Mouse (Mus musculus) left cerebral cortex, postnatal 14 days (tissue): Measurements from ENCODE around the gene Gm13762. TPM values are rescaled to one million over a fixed set of nuclear protein-coding genes. Genes with fewer than 3 reads are reported as not detected.
"Not testable (repeated sequence)": the region's sequence is repeated elsewhere in the genome, so short reads cannot be mapped to it uniquely, and the experiment has no call there.

Experiments
- DNase-seq, 2 experiments: peaks; one replicate each; pipeline ENCODE4 v3.0.0; 2021 to 2022; ENCODE audit warnings: low spot score in 2 of 2, mixed read lengths in 1 of 2
- intact Hi-C: fragments of 180-260 bp; cut with DNase I; formaldehyde crosslinking; loops from one replicate; pipeline ENCODE4 v1.15.1; 2025
- long read RNA-seq, 2 experiments: library from polyadenylated mRNA; stranded (forward); transcript quantifications; one replicate each; pipeline ENCODE4 v2.0.0; 2021
- total RNA-seq, 2 experiments: library from RNA; stranded (reverse); gene quantifications; 2 replicates each; pipeline ENCODE4 v1.2.3; 2021

The Gm13762 gene
- not detected for total RNA-seq
- long read RNA-seq, experiment 1, result 0 reads
- long read RNA-seq, experiment 2, result 0 reads

DNA sequence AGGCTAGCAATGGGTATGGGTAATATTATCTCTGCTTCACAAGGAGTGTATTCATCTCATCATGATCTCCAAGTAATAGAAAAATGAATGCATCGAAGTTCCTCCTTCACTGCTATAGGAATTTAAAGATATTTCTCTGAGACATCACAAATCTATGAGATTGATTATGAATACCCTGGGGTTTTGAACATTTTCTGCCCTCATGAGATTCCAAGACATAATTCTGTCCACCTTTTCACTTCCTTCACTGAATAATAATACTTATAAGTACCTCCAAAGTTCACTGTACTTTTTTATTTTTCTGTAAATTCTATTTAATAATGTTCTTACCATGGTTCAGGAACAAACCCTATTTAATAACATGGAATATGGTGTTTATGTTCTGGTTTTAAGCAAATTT, at the start of gene Gm13762:
Gm13762 (minus strand) TSS at position 101 of the 400 bp plus-strand sequence.
- DNase-seq, result no peak
- intact Hi-C loops, result no loop called here

DNA sequence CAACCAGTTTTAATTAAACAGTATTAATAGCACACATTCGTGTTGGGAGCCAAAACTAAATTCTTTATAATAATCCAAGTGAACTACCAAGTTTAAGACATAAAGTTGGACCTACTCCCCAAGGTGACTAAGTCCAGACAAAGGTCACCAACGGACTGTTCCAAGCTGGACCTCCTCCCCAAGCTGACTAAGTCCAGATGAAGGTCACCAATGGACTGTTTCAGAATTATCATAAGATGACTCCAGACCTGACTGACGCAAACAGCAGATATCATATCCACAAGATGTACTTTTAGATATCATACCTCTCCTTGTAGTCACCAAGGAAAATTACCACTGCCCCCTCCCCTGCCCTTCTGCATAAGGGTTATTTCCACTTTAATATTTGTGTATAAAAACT, 41.4 kb upstream of the Gm13762 start:
- intact Hi-C loops, result not testable (repeated sequence)

DNA sequence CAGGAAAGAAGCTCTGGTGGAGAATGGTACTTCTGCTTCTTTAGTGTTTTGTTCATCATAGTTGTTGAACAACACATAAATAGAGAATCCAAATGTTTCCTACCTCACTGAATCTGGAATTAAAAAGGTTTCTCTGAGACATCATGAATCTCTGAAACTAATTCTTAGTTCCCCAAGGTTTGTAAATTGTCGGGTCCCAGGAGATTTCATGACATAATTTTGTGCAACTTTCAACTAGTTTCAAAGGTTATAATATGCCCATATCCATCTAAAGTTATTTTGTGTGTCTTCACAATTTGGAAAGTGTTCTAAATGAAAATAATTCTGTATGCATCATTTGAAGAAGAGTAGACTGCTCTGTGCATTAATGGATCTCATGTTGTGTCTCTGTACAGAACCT, 38.2 kb upstream of the Gm13762 start, which contains the start of gene Olfr1216:
Olfr1216 (minus strand) TSS at position 101 of the 400 bp plus-strand sequence.
- intact Hi-C loops, result no loop called here
- DNase-seq, result no peak

More for the DNA sequence above, 41.4 kb upstream of the Gm13762 start:
- not testable (repeated sequence) for DNase-seq

DNA sequence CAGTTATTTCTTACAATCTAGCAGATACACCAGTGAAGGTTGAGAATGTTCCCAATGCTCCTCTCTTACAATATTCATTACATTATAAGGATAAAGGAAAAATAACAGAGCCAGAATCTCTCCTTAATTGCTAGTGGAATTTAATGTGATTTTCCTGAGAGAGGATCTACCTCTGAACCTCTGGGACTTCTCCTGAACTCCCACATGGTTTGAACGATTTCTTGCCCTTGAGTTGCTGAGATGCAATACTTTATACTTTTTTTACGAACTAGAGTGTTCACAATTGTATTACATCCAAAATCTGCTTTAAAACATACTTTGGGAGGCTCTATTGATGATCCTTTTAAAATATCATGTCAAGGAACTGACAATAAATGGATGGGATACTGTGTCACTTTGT, 26.8 kb upstream of the Gm13762 start, which contains the start of gene Olfr1215:
Olfr1215 (minus strand) TSS at position 101 of the 400 bp plus-strand sequence.
- no peak for DNase-seq
- intact Hi-C loops, result no loop called here

DNA sequence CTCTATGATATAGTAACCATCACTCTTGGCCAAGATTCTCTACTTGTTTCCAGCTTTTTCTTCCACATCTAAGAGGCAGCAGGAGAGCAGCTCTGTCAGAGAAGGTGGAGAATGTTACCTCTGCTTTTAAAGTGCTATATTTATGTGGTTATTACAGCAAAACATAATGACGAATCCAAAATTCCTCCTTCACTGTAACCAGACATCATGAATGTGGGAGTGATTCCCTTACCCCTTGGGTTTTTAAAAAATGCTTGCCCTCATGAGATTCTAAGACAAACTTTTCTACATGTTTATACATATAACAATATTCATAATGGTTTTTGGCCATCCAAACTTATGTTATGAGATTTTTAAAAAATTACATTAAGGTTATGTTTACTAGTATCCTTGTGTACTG, 12.5 kb upstream of the Gm13762 start, which contains the start of gene Olfr1214:
Olfr1214 (minus strand) TSS at position 101 of the 400 bp plus-strand sequence.
- no peak for DNase-seq
- intact Hi-C loops, result no loop called here

DNA sequence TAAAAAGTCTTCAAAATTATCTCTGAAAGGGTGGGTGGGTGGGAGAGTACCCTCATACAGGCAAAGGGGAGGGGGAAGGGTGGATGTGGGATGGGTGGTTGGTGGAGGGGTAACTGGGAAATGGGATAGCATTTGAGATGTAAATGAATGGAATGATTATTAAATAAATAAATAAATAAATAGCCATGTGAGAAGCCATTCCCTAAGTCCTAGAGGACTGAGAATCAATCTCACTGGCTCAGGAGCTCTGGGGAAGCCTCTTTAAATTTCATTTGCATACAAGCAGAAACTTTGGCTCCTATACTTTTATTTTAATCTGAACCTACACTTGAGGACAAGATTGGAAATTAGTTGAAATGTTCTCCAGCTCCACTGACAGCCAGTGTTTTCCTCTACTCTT, 26.4 kb downstream of the Gm13762 start, which contains the start of gene Olfr1212:
Olfr1212 (plus strand) TSS at position 301 of the 400 bp plus-strand sequence.
- intact Hi-C loops, result no loop called here

DNA sequence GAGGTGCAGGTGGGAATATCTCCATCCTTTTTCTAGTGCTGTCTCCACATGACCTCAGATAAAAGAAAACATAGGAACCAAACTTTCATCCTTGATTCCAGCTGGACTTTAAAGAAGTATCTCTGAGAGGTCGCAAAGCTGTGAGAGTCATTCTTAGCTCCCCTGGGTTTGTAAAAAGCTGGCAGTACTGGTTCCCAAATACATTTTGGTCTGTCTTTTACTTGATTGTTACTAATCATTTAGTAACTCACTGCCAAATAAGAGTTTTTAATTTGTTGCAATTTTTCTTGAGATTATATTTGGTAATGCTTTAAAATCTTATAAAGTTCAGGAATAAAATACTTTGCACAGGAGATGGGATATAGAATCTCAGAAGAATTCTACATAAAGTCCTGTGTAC, 42.1 kb downstream of the Gm13762 start, which contains the start of gene Olfr1211:
Olfr1211 (minus strand) TSS at position 101 of the 400 bp plus-strand sequence.
- no peak for DNase-seq
- intact Hi-C loops, result no loop called here

More for the DNA sequence above, 26.4 kb downstream of the Gm13762 start, which contains the start of gene Olfr1212:
- no peak for DNase-seq

Other genes starting within 250 kb of the Gm13762 start
- not detected for gene Olfr1197, start 247.9 kb downstream of the Gm13762 start, total RNA-seq
- not detected for gene Olfr1198, start 228.9 kb downstream of the Gm13762 start, total RNA-seq
- gene Olfr1199, start 219.8 kb downstream of the Gm13762 start, total RNA-seq, result not detected
- not detected for gene Olfr1200, start 209.8 kb downstream of the Gm13762 start, total RNA-seq
- not detected for gene Olfr1201, start 187.2 kb downstream of the Gm13762 start, total RNA-seq
- not detected for gene Olfr1202, start 165.8 kb downstream of the Gm13762 start, total RNA-seq
- not detected for gene Olfr1205, start 150.5 kb downstream of the Gm13762 start, total RNA-seq
- gene Olfr1204, start 131.0 kb downstream of the Gm13762 start, total RNA-seq, result not detected
- gene Olfr1206, start 117.0 kb downstream of the Gm13762 start, total RNA-seq, result not detected
- not detected for gene Olfr1208, start 78.0 kb downstream of the Gm13762 start, total RNA-seq
- gene Olfr1209, start 65.1 kb downstream of the Gm13762 start, total RNA-seq, result not detected
- not detected for gene Olfr1211, start 42.2 kb downstream of the Gm13762 start, total RNA-seq
- not detected for gene Olfr1212, start 26.3 kb downstream of the Gm13762 start, total RNA-seq
- gene Olfr1214, start 12.4 kb upstream of the Gm13762 start, total RNA-seq, result not detected
- not detected for gene Olfr1215, start 26.7 kb upstream of the Gm13762 start, total RNA-seq
- gene Olfr1216, start 38.1 kb upstream of the Gm13762 start, total RNA-seq, result not detected
- not detected for gene Olfr1217, start 51.8 kb upstream of the Gm13762 start, total RNA-seq
- not detected for gene Olfr1218, start 80.9 kb upstream of the Gm13762 start, total RNA-seq
- gene Olfr1219, start 103.2 kb upstream of the Gm13762 start, total RNA-seq, result not detected
- not detected for gene Olfr1220, start 126.6 kb upstream of the Gm13762 start, total RNA-seq
- gene Olfr1221, start 137.0 kb upstream of the Gm13762 start, total RNA-seq, result not detected
- gene Olfr1222, start 152.8 kb upstream of the Gm13762 start, total RNA-seq, result not detected
- gene Olfr1223, start 171.3 kb upstream of the Gm13762 start, total RNA-seq, result not detected
- gene Olfr1224-ps1, start 183.8 kb upstream of the Gm13762 start, total RNA-seq, result not detected
- not detected for gene Olfr1225, start 194.4 kb upstream of the Gm13762 start, total RNA-seq
- gene Olfr1226, start 219.8 kb upstream of the Gm13762 start, total RNA-seq, result not detected